Mouse (Mus musculus): ENCODE results near the gene Olfr1424. TPM values are rescaled to one million over a fixed set of nuclear protein-coding genes. Genes with fewer than 3 reads are reported as not detected.

Gene Olfr1424
- not detected for polyA plus RNA-seq (2014; fragmentation: Illumina TruSeq; extraction: RNeasy Lipid Tissue Mini Kit (QIAGEN cat#74804); ENCODE audit: low read depth, low replicate concordance)

DNA sequence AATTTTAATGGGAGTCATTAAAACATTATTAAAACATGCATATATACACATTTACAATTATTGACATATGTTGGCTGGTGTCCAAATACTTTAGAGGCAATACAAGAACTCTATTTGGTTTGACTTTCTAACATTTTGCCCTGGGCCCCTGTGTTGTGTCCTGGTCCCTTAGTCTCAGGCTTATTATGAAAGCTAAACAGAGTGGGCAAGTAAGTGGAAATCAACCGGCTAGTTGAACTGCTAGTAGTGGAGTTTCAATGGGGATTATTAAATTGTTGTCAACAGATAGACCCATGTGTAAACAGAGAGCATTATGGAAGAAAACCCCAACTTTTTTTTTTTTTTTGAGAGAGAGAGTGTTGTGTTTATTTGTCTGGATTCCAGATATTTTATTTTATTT lies at the start of gene Olfr1424:
Olfr1424 (minus strand) TSS at position 101 of the 400 bp plus-strand sequence.

GRCm38 (mm10) chr19:12103234-12103633 lies 40.8 kb upstream of the Olfr1424 start, which contains the start of gene Olfr1427:
Gene Olfr1427, minus strand, starts transcription at chr19:12103334.

DNA sequence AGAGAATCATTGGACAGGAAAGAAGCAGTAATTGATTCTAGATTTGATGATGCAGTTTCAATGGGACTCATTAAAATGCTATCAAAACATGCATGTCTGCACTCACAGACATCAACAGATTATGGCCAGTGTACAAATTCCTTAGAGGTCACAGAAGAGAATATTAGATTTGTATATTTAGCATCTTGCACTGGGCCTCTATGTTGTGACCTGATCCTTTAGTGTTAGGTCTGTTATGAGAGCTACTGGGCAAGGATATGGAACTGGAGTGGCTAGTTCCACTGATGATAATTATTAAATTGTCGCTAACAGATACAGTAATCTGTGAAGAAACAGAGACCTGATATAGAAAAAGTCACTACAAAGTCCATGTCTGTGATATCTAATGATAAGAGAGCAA lies 29.4 kb upstream of the Olfr1424 start, which contains the start of gene Olfr1426:
Olfr1426 (minus strand) TSS at position 101 of the 400 bp plus-strand sequence.

GRCm38 (mm10) chr19:12077631-12078030 lies 15.1 kb upstream of the Olfr1424 start, which contains the start of gene Olfr1425:
Gene Olfr1425, minus strand, starts transcription at chr19:12077731.

DNA sequence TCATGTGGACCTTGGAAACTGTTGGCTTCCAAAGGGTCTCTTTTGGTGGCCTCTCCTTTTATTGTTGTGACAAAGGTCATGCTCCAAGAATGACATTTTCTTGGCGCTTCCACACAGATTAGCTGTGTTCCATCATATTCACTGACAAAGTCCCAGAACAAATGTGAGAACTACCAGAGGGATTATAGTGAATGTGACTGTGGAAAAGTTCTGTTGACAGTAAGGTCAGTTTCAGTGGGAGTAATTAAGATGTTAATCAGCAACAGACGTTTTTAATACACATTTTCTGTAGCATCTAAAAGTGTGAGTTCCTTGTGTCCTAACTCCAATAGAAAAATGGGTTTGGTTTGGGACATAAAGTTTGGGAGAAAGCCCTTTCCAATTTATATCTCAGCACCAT lies 21.3 kb downstream of the Olfr1424 start, which contains the start of gene Olfr1423:
Olfr1423 (minus strand) TSS at position 101 of the 400 bp plus-strand sequence.

Other genes starting within 250 kb of the Olfr1424 start
- 87.6 TPM for gene Stx3, start 243.3 kb downstream of the Olfr1424 start, polyA plus RNA-seq (2014; fragmentation: Illumina TruSeq; extraction: RNeasy Lipid Tissue Mini Kit (QIAGEN cat#74804); ENCODE audit: low read depth, low replicate concordance)
- gene Olfr1417, start 223.5 kb downstream of the Olfr1424 start, polyA plus RNA-seq (2014; fragmentation: Illumina TruSeq; extraction: RNeasy Lipid Tissue Mini Kit (QIAGEN cat#74804); ENCODE audit: low read depth, low replicate concordance), result not detected
- not detected for gene Olfr1418, start 201.6 kb downstream of the Olfr1424 start, polyA plus RNA-seq (2014; fragmentation: Illumina TruSeq; extraction: RNeasy Lipid Tissue Mini Kit (QIAGEN cat#74804); ENCODE audit: low read depth, low replicate concordance)
- gene Olfr1419, start 187.6 kb downstream of the Olfr1424 start, polyA plus RNA-seq (2014; fragmentation: Illumina TruSeq; extraction: RNeasy Lipid Tissue Mini Kit (QIAGEN cat#74804); ENCODE audit: low read depth, low replicate concordance), result not detected
- gene Olfr1420, start 176.1 kb downstream of the Olfr1424 start, polyA plus RNA-seq (2014; fragmentation: Illumina TruSeq; extraction: RNeasy Lipid Tissue Mini Kit (QIAGEN cat#74804); ENCODE audit: low read depth, low replicate concordance), result not detected
- 35.1 TPM for gene Patl1, start 150.3 kb downstream of the Olfr1424 start, polyA plus RNA-seq (2014; fragmentation: Illumina TruSeq; extraction: RNeasy Lipid Tissue Mini Kit (QIAGEN cat#74804); ENCODE audit: low read depth, low replicate concordance)
- gene Osbp, start 96.7 kb downstream of the Olfr1424 start, polyA plus RNA-seq (2014; fragmentation: Illumina TruSeq; extraction: RNeasy Lipid Tissue Mini Kit (QIAGEN cat#74804); ENCODE audit: low read depth, low replicate concordance), result 38.0 TPM
- gene Olfr1423, start 21.4 kb downstream of the Olfr1424 start, polyA plus RNA-seq (2014; fragmentation: Illumina TruSeq; extraction: RNeasy Lipid Tissue Mini Kit (QIAGEN cat#74804); ENCODE audit: low read depth, low replicate concordance), result not detected
- gene Olfr1425, start 15.0 kb upstream of the Olfr1424 start, polyA plus RNA-seq (2014; fragmentation: Illumina TruSeq; extraction: RNeasy Lipid Tissue Mini Kit (QIAGEN cat#74804); ENCODE audit: low read depth, low replicate concordance), result not detected
- not detected for gene Olfr1426, start 29.3 kb upstream of the Olfr1424 start, polyA plus RNA-seq (2014; fragmentation: Illumina TruSeq; extraction: RNeasy Lipid Tissue Mini Kit (QIAGEN cat#74804); ENCODE audit: low read depth, low replicate concordance)
- gene Olfr1427, start 40.7 kb upstream of the Olfr1424 start, polyA plus RNA-seq (2014; fragmentation: Illumina TruSeq; extraction: RNeasy Lipid Tissue Mini Kit (QIAGEN cat#74804); ENCODE audit: low read depth, low replicate concordance), result not detected
- gene Olfr1428, start 53.2 kb upstream of the Olfr1424 start, polyA plus RNA-seq (2014; fragmentation: Illumina TruSeq; extraction: RNeasy Lipid Tissue Mini Kit (QIAGEN cat#74804); ENCODE audit: low read depth, low replicate concordance), result not detected
- gene Olfr76, start 60.5 kb upstream of the Olfr1424 start, polyA plus RNA-seq (2014; fragmentation: Illumina TruSeq; extraction: RNeasy Lipid Tissue Mini Kit (QIAGEN cat#74804); ENCODE audit: low read depth, low replicate concordance), result not detected
- gene Olfr1555-ps1, start 107.4 kb upstream of the Olfr1424 start, polyA plus RNA-seq (2014; fragmentation: Illumina TruSeq; extraction: RNeasy Lipid Tissue Mini Kit (QIAGEN cat#74804); ENCODE audit: low read depth, low replicate concordance), result not detected
- gene Olfr1431, start 138.0 kb upstream of the Olfr1424 start, polyA plus RNA-seq (2014; fragmentation: Illumina TruSeq; extraction: RNeasy Lipid Tissue Mini Kit (QIAGEN cat#74804); ENCODE audit: low read depth, low replicate concordance), result not detected
- gene Olfr1432, start 169.9 kb upstream of the Olfr1424 start, polyA plus RNA-seq (2014; fragmentation: Illumina TruSeq; extraction: RNeasy Lipid Tissue Mini Kit (QIAGEN cat#74804); ENCODE audit: low read depth, low replicate concordance), result not detected
- not detected for gene Olfr262, start 179.0 kb upstream of the Olfr1424 start, polyA plus RNA-seq (2014; fragmentation: Illumina TruSeq; extraction: RNeasy Lipid Tissue Mini Kit (QIAGEN cat#74804); ENCODE audit: low read depth, low replicate concordance)
- not detected for gene Olfr235, start 198.3 kb upstream of the Olfr1424 start, polyA plus RNA-seq (2014; fragmentation: Illumina TruSeq; extraction: RNeasy Lipid Tissue Mini Kit (QIAGEN cat#74804); ENCODE audit: low read depth, low replicate concordance)
- gene Olfr1434, start 217.2 kb upstream of the Olfr1424 start, polyA plus RNA-seq (2014; fragmentation: Illumina TruSeq; extraction: RNeasy Lipid Tissue Mini Kit (QIAGEN cat#74804); ENCODE audit: low read depth, low replicate concordance), result not detected
- gene Olfr1436, start 236.4 kb upstream of the Olfr1424 start, polyA plus RNA-seq (2014; fragmentation: Illumina TruSeq; extraction: RNeasy Lipid Tissue Mini Kit (QIAGEN cat#74804); ENCODE audit: low read depth, low replicate concordance), result not detected

Data from sigmoid colon, adult 10 weeks (tissue).